Mouse (Mus musculus) midbrain, embryonic 13.5 days (tissue): Measurements from ENCODE around the gene Gabrd. TPM values are rescaled to one million over a fixed set of nuclear protein-coding genes. Genes with fewer than 3 reads are reported as not detected.

Experiments used
- ATAC-seq: fragments of 200-750 bp; cut with Nextera tagmentation; 2 replicates; pipeline ENCODE4 v1.8.0; 2017; ENCODE audit warnings: mild to moderate bottlenecking, moderate TSS enrichment, moderate library complexity
- H3K27ac ChIP-seq: fragments of 300-500 bp; sonication (generic); 2 replicates; pipeline ENCODE4 v1.5.1; 2015; ENCODE audit warnings: inconsistent platforms, mild to moderate bottlenecking, moderate library complexity
- H3K27me3 ChIP-seq: fragments of 300-500 bp; sonication (generic); 2 replicates; pipeline ENCODE4 v1.6.1; 2015; ENCODE audit warnings: mild to moderate bottlenecking, inconsistent platforms
- H3K36me3 ChIP-seq: fragments of 300-500 bp; sonication (generic); 2 replicates; pipeline ENCODE4 v1.6.1; 2015; ENCODE audit warnings: mild to moderate bottlenecking, inconsistent platforms
- H3K4me1 ChIP-seq: fragments of 300-500 bp; sonication (generic); replicated peaks from 2 replicates; pipeline ENCODE4 v1.6.1; 2015; ENCODE audit warnings: inconsistent platforms
- H3K4me2 ChIP-seq: fragments of 300-500 bp; sonication (generic); replicated peaks from 2 replicates; pipeline ENCODE4 v1.6.1; 2015; ENCODE audit warnings: moderate library complexity, mild to moderate bottlenecking, inconsistent platforms
- H3K4me3 ChIP-seq: fragments of 300-500 bp; sonication (generic); replicated peaks from 2 replicates; pipeline ENCODE4 v1.5.1; 2015; ENCODE audit warnings: mild to moderate bottlenecking, inconsistent platforms
- H3K9ac ChIP-seq: fragments of 300-500 bp; sonication (generic); replicated peaks from 2 replicates; pipeline ENCODE4 v1.6.1; 2015; ENCODE audit warnings: mild to moderate bottlenecking, inconsistent platforms
- H3K9me3 ChIP-seq: fragments of 300-500 bp; sonication (generic); 2 replicates; pipeline ENCODE4 v1.6.1; 2016; ENCODE audit warnings: mild to moderate bottlenecking, inconsistent platforms
- WGBS: fragments of 180-500 bp; shearing (Covaris S2); methylation state at CpG from one replicate; pipeline ENCODE4 v1.1.7; 2015; 5-methylcytosine and 5-hydroxymethylcytosine counted together
- polyA plus RNA-seq: library from polyadenylated mRNA; unstranded; fragments of >200 nt; fragmentation: Nextera tagmentation; extraction: Ambion mirVana; gene quantifications from 2 replicates; pipeline ENCODE4 v1.2.1, GENCODE M21; 2015

The Gabrd gene
- polyA plus RNA-seq, 1 experiment from 2014 or later, result 0.11 TPM

DNA sequence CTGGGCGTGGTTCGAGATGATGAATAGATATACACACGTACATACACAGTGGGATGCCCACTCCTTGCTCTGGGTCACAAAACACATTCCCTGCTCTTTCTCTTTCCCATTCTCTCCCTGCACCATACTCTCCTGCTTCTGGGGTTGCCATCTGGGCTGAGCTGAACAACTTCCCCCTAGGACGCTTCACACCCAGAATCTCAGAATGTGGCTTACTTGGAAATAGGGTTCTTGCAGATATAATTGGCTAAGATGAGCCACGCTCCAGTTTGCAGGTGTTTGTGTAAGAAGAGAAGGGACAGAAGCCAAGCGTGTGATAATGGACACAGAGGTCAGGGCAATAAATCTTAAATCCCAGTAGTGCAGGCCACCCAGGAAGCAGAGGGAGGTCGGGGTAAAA lies 15.9 kb downstream of the Gabrd start:
- Histone ChIP-seq H3K27ac (no peak overlapping the region), H3K4me3 (no peak overlapping the region), H3K27me3 (no peaks in the 10 kb centered on the region), H3K4me1 (peaks cover 6% of the 10 kb centered on the region; the same call in 1 of the 2 replicates), H3K36me3 (no peaks in the 10 kb centered on the region), H3K9ac (no peak overlapping the region), H3K4me2 (no peak overlapping the region), H3K9me3 (no peaks in the 10 kb centered on the region)
- 59% methylated on average over 7 of the region's 7 CpGs for WGBS
- ATAC-seq, result no peak

DNA sequence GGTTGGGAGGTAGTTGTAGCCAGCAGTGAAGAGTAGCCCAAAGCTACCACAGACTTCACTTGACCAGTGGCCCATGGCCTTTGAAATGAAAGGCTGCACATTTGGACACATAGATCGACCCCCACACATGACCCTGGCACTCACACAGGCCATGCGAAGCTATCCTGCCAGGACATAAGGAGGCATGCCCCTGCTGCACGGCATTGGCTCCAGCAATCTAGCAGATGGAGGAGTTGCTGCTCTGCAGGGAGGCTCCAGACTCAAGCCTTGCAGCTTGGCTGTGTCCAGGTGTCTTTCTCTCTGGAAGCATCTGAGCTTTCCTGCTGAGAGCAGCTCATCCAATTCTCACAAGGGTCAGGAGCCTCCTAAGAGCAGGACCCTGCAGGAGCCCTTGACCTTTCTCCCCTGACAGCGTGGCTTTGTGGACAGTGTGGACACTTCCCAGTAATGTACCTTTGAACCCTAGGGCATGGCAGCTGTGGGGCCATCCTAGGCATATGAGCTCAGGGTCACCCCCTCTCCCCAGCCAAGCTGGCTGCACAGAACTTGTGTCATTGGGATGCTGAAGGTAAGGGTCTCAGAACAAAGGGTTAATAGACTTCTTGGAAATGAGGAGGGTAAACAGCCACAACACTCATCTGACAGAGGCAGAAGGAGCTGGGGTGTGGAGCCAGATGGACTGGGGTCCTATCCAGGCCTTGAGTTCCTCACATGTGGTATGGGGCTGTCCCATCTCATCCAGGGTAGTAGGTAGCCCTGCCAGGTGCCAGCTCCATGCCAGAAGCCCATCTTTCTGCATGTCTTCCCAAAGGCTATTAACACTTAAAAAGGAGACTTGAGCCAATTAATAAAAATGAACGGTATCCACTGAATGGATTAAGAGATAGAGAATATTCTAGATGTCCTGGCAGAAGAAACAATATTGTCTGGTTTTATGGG lies 25.8 kb downstream of the Gabrd start:
- no peak overlapping the region for H3K4me3 ChIP-seq
- no peaks in the 10 kb centered on the region for H3K36me3 ChIP-seq
- no peaks in the 10 kb centered on the region for H3K27me3 ChIP-seq
- H3K9me3 ChIP-seq, result no peaks in the 10 kb centered on the region
- no peak overlapping the region for H3K27ac ChIP-seq
- H3K4me1 ChIP-seq, result no peaks in the 10 kb centered on the region
- no peak for ATAC-seq
- H3K4me2 ChIP-seq, result no peak overlapping the region
- WGBS, result 77% methylated on average over 5 of the region's 5 CpGs
- H3K9ac ChIP-seq, result no peak overlapping the region

- Histone ChIP-seq H3K9me3 (no peaks in the 10 kb centered on the region), H3K27me3 (no peaks in the 10 kb centered on the region), H3K27ac (no peak overlapping the region), H3K9ac (no peak overlapping the region), H3K4me3 (no peak overlapping the region), H3K4me1 (no peaks in the 10 kb centered on the region), H3K4me2 (no peak overlapping the region), H3K36me3 (no peaks in the 10 kb centered on the region)
- no peak for ATAC-seq
- 84% methylated on average over 15 of the region's 15 CpGs for WGBS
Observed at GRCm38 (mm10) chr4:155370737-155371715, 26.9 kb downstream of the Gabrd start.

DNA sequence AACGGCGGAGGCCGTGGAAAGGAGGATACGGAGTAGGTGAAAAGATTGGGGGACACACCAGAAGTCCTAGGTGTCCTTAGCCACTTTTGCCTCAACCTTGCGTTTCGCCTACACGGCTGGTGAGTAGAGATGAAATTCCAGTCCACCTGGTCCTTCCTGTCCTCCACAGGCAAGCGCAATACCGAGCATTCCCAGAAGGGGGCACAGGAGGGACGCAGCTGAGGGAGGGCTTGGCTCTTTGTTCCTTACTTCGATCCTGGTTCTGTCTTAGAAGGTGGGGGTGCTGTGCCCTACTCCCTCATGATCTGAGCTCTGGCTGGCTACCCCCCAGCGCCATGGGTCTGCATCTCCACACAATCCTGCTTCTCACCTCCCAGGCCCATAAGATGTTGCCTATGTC lies 29.2 kb downstream of the Gabrd start:
- Histone ChIP-seq H3K4me3 (no peak overlapping the region), H3K9ac (no peak overlapping the region), H3K4me1 (no peaks in the 10 kb centered on the region), H3K9me3 (no peaks in the 10 kb centered on the region), H3K36me3 (no peaks in the 10 kb centered on the region), H3K27ac (no peak overlapping the region), H3K27me3 (peaks cover 20% of the 10 kb centered on the region), H3K4me2 (no peak overlapping the region)
- ATAC-seq, result no peak
- 28% methylated on average over 12 of the region's 12 CpGs for WGBS

- H3K27me3 ChIP-seq, result peaks cover 30% of the 10 kb centered on the region
- 91% methylated on average over 9 of the region's 9 CpGs for WGBS
- H3K9ac ChIP-seq, result no peak overlapping the region
- ATAC-seq, result no peak
- H3K27ac ChIP-seq, result no peak overlapping the region
- H3K36me3 ChIP-seq, result no peaks in the 10 kb centered on the region
- no peak overlapping the region for H3K4me3 ChIP-seq
- H3K9me3 ChIP-seq, result no peaks in the 10 kb centered on the region
- no peaks in the 10 kb centered on the region for H3K4me1 ChIP-seq
- no peak overlapping the region for H3K4me2 ChIP-seq
Observed at GRCm38 (mm10) chr4:155367739-155368138, 30.2 kb downstream of the Gabrd start.

GRCm38 (mm10) chr4:155366784-155367183 lies 31.1 kb downstream of the Gabrd start:
- H3K9me3 ChIP-seq, result no peaks in the 10 kb centered on the region
- no peak for ATAC-seq
- H3K4me2 ChIP-seq, result no peak overlapping the region
- H3K9ac ChIP-seq, result no peak overlapping the region
- 91% methylated on average over 6 of the region's 6 CpGs for WGBS
- no peaks in the 10 kb centered on the region for H3K36me3 ChIP-seq
- H3K27ac ChIP-seq, result no peak overlapping the region
- no peak overlapping the region for H3K4me3 ChIP-seq
- peaks cover 3% of the 10 kb centered on the region; the same call in 1 of the 2 replicates for H3K4me1 ChIP-seq
- H3K27me3 ChIP-seq, result peaks cover 39% of the 10 kb centered on the region

DNA sequence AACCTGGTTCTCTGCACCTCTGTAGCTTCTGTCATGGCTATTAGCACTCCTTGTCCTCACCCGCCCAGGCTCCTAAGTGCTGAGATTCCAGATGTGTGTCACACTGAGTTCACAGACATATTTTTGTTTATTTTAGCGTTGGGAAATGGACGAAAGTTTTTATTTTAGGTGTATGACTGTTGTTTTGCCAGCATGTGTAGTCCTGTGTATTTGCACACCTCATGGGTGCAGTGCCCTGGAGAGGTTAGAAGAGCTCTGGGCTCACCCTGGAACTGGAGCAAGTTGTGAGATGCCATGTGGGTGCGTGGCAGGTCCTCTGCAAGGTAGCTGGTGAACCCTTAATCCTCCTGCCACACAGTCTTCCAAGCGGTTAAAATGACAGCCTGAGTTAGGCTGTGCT lies 35.5 kb downstream of the Gabrd start:
- Histone ChIP-seq H3K4me3 (no peak overlapping the region), H3K36me3 (no peaks in the 10 kb centered on the region), H3K4me2 (no peak overlapping the region), H3K4me1 (peaks cover 13% of the 10 kb centered on the region), H3K9me3 (no peaks in the 10 kb centered on the region), H3K27ac (no peak overlapping the region), H3K27me3 (peaks cover 74% of the 10 kb centered on the region), H3K9ac (no peak overlapping the region)
- no peak for ATAC-seq
- 43% methylated on average over 5 of the region's 5 CpGs for WGBS

GRCm38 (mm10) chr4:155361303-155361791 lies 36.6 kb downstream of the Gabrd start, which contains the start of gene Prkcz:
TSS of gene Prkcz (minus strand) at chr4:155361361.
- Histone ChIP-seq H3K4me3 (peak within 1 kb of the TSS; percentile 38), H3K27ac (no peak within 1 kb of the TSS), H3K4me2 (peak within 1 kb of the TSS; percentile 59), H3K27me3 (peaks cover 74% of the 10 kb centered on the region), H3K9me3 (no peaks in the 10 kb centered on the region), H3K36me3 (no peaks in the 10 kb centered on the region), H3K4me1 (peaks cover 13% of the 10 kb centered on the region), H3K9ac (no peak within 1 kb of the TSS)
- WGBS, result under 1% methylated on average over 46 of the region's 51 CpGs
- ATAC-seq, result peak; percentile 79

DNA sequence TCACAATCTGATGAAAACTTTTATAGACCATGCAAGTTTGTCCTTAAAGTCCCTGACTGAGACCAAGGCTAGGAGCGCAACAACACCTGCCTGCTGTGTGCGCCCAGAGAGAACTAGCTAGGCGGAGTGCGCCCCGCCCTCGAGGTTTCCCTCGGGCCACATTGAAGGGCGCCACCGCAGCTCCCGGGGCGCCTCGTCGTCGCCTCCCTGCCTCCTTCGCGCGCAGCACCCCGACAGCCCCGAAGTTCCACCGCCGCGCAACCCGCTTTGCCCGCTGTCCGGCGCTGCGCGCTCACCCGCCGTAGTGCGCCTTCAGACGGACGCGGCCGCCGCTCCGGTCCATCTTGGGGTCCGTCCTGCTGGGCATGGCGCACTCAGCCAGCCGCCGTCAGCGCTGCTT lies 37.1 kb downstream of the Gabrd start:
- no peaks in the 10 kb centered on the region for H3K9me3 ChIP-seq
- under 1% methylated on average over 42 of the region's 42 CpGs for WGBS
- H3K4me3 ChIP-seq, result peak overlapping the region; percentile 38
- H3K36me3 ChIP-seq, result no peaks in the 10 kb centered on the region
- H3K4me2 ChIP-seq, result peak overlapping the region; percentile 59
- peaks cover 13% of the 10 kb centered on the region for H3K4me1 ChIP-seq
- H3K27ac ChIP-seq, result no peak overlapping the region
- H3K9ac ChIP-seq, result no peak overlapping the region
- peaks cover 74% of the 10 kb centered on the region for H3K27me3 ChIP-seq
- ATAC-seq, result no peak

- Histone ChIP-seq H3K4me2 (no peak overlapping the region), H3K27me3 (peaks cover 65% of the 10 kb centered on the region), H3K4me1 (peaks cover 13% of the 10 kb centered on the region), H3K36me3 (no peaks in the 10 kb centered on the region), H3K27ac (no peak overlapping the region), H3K4me3 (no peak overlapping the region), H3K9ac (no peak overlapping the region), H3K9me3 (no peaks in the 10 kb centered on the region)
- no peak for ATAC-seq
- WGBS, result 44% methylated on average over 12 of the region's 12 CpGs
Observed at GRCm38 (mm10) chr4:155359560-155360464, 38.1 kb downstream of the Gabrd start.

- ATAC-seq, result no peak
- H3K36me3 ChIP-seq, result no peaks in the 10 kb centered on the region
- no peaks in the 10 kb centered on the region for H3K9me3 ChIP-seq
- WGBS, result 45% methylated on average over 2 of the region's 2 CpGs
- no peak overlapping the region for H3K4me2 ChIP-seq
- no peak overlapping the region for H3K27ac ChIP-seq
- H3K4me3 ChIP-seq, result no peak overlapping the region
- H3K27me3 ChIP-seq, result peaks cover 43% of the 10 kb centered on the region
- H3K9ac ChIP-seq, result no peak overlapping the region
- peaks cover 13% of the 10 kb centered on the region for H3K4me1 ChIP-seq
Observed at GRCm38 (mm10) chr4:155357601-155358000, 40.3 kb downstream of the Gabrd start.
